ENCODE assay signal across 8 mouse cellular contexts in the genomic region with DNA sequence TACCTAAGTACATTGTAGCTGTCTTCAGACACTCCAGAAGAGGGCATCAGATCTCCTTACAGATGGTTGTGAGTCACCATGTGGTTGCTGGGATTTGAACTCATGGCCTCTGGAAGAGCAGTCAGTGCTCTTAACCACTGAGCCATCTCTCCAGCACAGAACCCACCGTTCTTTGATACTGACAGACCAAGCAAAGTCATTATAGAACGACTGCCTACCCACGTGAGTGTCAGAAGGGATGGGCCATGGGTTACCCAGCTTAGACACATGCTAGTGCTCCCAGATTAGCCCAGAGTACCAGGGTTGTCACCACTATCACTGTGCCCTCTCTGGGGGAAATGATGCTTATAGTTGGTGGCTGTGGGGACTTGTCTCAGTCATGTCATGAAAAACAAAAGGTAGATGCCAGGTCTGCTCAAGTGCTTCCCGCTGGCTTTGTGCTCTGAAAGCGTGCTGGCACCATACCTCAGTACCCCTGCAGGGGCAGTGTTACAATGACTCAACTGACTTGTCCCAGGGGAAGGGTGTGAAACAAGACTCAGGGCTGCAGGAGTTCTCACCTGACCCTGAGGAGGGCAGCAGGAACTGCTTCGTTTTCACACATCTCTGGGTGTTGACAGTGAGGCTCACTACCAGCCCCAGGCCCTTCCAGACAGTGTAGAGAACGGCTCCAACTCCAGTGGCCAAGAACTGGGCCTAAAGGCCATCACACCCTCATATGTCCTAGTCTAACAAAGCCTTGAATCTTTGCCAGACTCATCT.
DNase-seq lines count a peak whose midpoint lies in the region; ATAC-seq and TF ChIP-seq lines count a peak whose summit lies in the region.

No protein-coding gene starts in this region.

- H3K27ac ChIP-seq in left cerebral cortex, adult 2 months = peak overlapping the region; percentile 55; the same call in 1 of the 2 replicates
- peak overlapping the region; percentile 1; the same call in 1 of the 2 replicates for H3K27ac ChIP-seq in hindbrain, embryonic 11.5 days (ENCODE audit: low read depth, low read length)
- 0 out of 2 replicates have a peak overlapping the region, but pooled peaks have one; percentile 22 for H3K27ac ChIP-seq in midbrain, embryonic 12.5 days (replicated peaks)

- H3K27me3 ChIP-seq in Patski = no peaks in the 10 kb centered on the region
- no peaks in the 10 kb centered on the region for H3K27me3 ChIP-seq in hindbrain, embryonic 11.5 days (ENCODE audit: control insufficient read depth, insufficient read depth, low read length)
- peaks cover 3% of the 10 kb centered on the region; the same call in 1 of the 2 replicates for H3K27me3 ChIP-seq in midbrain, embryonic 12.5 days

- in situ Hi-C loops in Patski (cut with MboI; ENCODE audit: low pct_unique_long_range_greater_than_20kb) = loop anchor here (5.0 kb wide), 2 partner anchors 37 to 112 kb away; no protein-coding TSS in a partner anchor

- no peaks in the 10 kb centered on the region; the same call in 1 of the 2 replicates for H3K4me1 ChIP-seq in hindbrain, embryonic 11.5 days (replicated peaks; ENCODE audit: control insufficient read depth, insufficient read depth, low read length)
- peaks cover 29% of the 10 kb centered on the region for H3K4me1 ChIP-seq in midbrain, embryonic 12.5 days

- TF ChIP-seq CTCF in left cerebral cortex, adult 2 months (IDR thresholded peaks at IDR 0.05) = no peak; the same call in 1 of the 2 replicates
- no peak for TF ChIP-seq CTCF in Patski (IDR thresholded peaks at IDR 0.05)

- H3K9me3 ChIP-seq in hindbrain, embryonic 11.5 days (ENCODE audit: control insufficient read depth, low read length) = no peaks in the 10 kb centered on the region
- H3K9me3 ChIP-seq in midbrain, embryonic 12.5 days = no peaks in the 10 kb centered on the region

- H3K4me2 ChIP-seq in hindbrain, embryonic 11.5 days (replicated peaks; ENCODE audit: low read depth, low read length) = no peak overlapping the region
- H3K4me2 ChIP-seq in midbrain, embryonic 12.5 days (replicated peaks) = no peak overlapping the region

- H3K9ac ChIP-seq in hindbrain, embryonic 11.5 days (ENCODE audit: low read depth, low read length) = no peak overlapping the region
- H3K9ac ChIP-seq in midbrain, embryonic 12.5 days (replicated peaks) = no peak overlapping the region

- POLR2A ChIA-PET in Patski (lab: Charles Lee) = interaction anchor here (1.0 to 1.1 kb wide), 2 partner anchors 87 to 110 kb away, joined by 5 to 8 read pairs; no protein-coding TSS in a partner anchor

- no peak overlapping the region for H3K4me3 ChIP-seq in left cerebral cortex, adult 2 months
- H3K4me3 ChIP-seq in hindbrain, embryonic 11.5 days (ENCODE audit: low read depth, low read length) = no peak overlapping the region
- H3K4me3 ChIP-seq in midbrain, embryonic 12.5 days = no peak overlapping the region

- CTCF ChIA-PET in Patski (lab: Charles Lee) = interaction anchor here (0.9 to 9.7 kb wide), 7 partner anchors 26 to 128 kb away, joined by 3 to 76 read pairs (median 5); no protein-coding TSS in a partner anchor

- intact Hi-C loops in left cerebral cortex, adult 2 months (cut with DNase I) = loop anchor here (1.0 kb wide), 1 partner anchor 150 kb away; no protein-coding TSS in a partner anchor
- intact Hi-C loops in left cerebral cortex, postnatal 4 days (cut with DNase I) = loop anchor here (5.0 kb wide), 1 partner anchor 127 kb away; no protein-coding TSS in a partner anchor
- intact Hi-C loops in gastrocnemius, postnatal 14 days (cut with DNase I; ENCODE audit: low total_unique reads) = no loop called here

- 54% methylated on average over 7 of the region's 7 CpGs for WGBS in hindbrain, embryonic 11.5 days
- 60% methylated on average over 7 of the region's 7 CpGs for WGBS in midbrain, embryonic 12.5 days

- ATAC-seq in Patski = peak; percentile 48
- peak; percentile 23; the same call in 1 of the 2 replicates for ATAC-seq in hindbrain, embryonic 11.5 days (ENCODE audit: low FRiP score)
- peak; percentile 49 for ATAC-seq in midbrain, embryonic 12.5 days (ENCODE audit: low FRiP score, low read depth)

- no peak for DNase-seq in left cerebral cortex, adult 2 months (ENCODE audit: extremely low spot score in 1 of 2, low spot score in 2 of 2)
- DNase-seq in left cerebral cortex, postnatal 4 days = no peak
- no peak for DNase-seq in Patski (ENCODE audit: low read depth, low spot score)
- DNase-seq in hindbrain, embryonic 11.5 days (ENCODE audit: low spot score) = no peak
- DNase-seq in frontal cortex, adult 2 months (ENCODE audit: extremely low spot score in 1 of 2, low spot score in 1 of 2) = no peak
- DNase-seq in lung, postnatal 25 days (ENCODE audit: low spot score) = no peak
- no peak for DNase-seq in gastrocnemius, postnatal 14 days

- H3K36me3 ChIP-seq in hindbrain, embryonic 11.5 days (ENCODE audit: control insufficient read depth, insufficient read depth, low read length) = no peaks in the 10 kb centered on the region
- no peaks in the 10 kb centered on the region for H3K36me3 ChIP-seq in midbrain, embryonic 12.5 days

Comparison
In these comparisons a context has a peak if more than half of its experiments do, and no peak if none do; other contexts are left out.
1. H3K27ac ChIP-seq: peak in every context shown above with its lines; median percentile 55 in left cerebral cortex, adult 2 months; 22 in midbrain, embryonic 12.5 days; 1 in hindbrain, embryonic 11.5 days.